In the genomic region with DNA sequence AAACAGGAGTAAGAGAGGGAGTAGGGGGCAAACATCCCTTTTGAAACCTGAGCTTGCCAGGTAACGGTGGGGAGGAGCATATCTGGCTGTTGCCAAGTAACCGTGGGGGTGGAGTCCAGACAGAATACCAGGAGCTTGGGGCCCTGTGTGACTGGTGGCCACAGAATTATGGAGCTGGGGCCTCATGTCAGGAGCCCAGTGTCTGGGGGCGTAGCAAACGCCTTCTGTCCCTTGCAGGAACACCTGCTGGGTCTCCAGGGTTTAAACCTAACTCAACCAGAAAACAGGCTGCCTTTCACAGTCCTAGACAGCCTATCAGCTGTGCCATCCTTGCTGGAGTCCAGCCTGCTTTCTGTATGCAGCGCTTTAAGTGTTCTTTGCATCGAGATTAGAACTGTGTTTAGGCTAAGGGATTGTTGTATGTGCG, we compare ENCODE assay signal across 8 mouse cellular contexts. TPM values are rescaled to one million over a fixed set of nuclear protein-coding genes. Genes with fewer than 3 reads are reported as not detected.
DNase-seq lines count a peak whose midpoint lies in the region; ATAC-seq and TF ChIP-seq lines count a peak whose summit lies in the region.

No protein-coding gene starts in this region.

- WGBS in lung, embryonic 16.5 days: 25% methylated on average over 7 of the region's 7 CpGs

- H3K27ac ChIP-seq in testis, adult 2 months (ENCODE audit: control insufficient read depth, insufficient read depth, low read depth, low read length): peak overlapping the region; percentile 57; the same call in 1 of the 2 replicates
- peak overlapping the region; percentile 84 for H3K27ac ChIP-seq in lung, embryonic 16.5 days (ENCODE audit: low read length)

- no peaks in the 10 kb centered on the region for H3K36me3 ChIP-seq in testis, adult 2 months (ENCODE audit: control insufficient read depth, insufficient read depth, low read length)
- H3K36me3 ChIP-seq in lung, embryonic 16.5 days (ENCODE audit: control insufficient read depth, insufficient read depth, low read length): no peaks in the 10 kb centered on the region

- no peak overlapping the region for H3K4me3 ChIP-seq in testis, adult 2 months (ENCODE audit: control insufficient read depth, low read depth, low read length)
- no peak overlapping the region for H3K4me3 ChIP-seq in lung, embryonic 16.5 days (ENCODE audit: low read length)

- TF ChIP-seq POLR2A in testis, adult 2 months (IDR thresholded peaks at IDR 0.05; ENCODE audit: control insufficient read depth, low read depth, low read length): no peak

- intact Hi-C loops in left cerebral cortex, postnatal 36 days (cut with DNase I): no loop called here

- no peaks in the 10 kb centered on the region for H3K27me3 ChIP-seq in testis, adult 2 months (ENCODE audit: control insufficient read depth, insufficient read depth, low read length)
- H3K27me3 ChIP-seq in lung, embryonic 16.5 days (ENCODE audit: control insufficient read depth, insufficient read depth, low read depth, low read length): no peaks in the 10 kb centered on the region

- H3K4me2 ChIP-seq in lung, embryonic 16.5 days (ENCODE audit: low read depth, low read length): no peak overlapping the region; the same call in 1 of the 2 replicates

- H3K4me1 ChIP-seq in testis, adult 2 months (ENCODE audit: control insufficient read depth, insufficient read depth, low read length): peaks cover 12% of the 10 kb centered on the region
- H3K4me1 ChIP-seq in lung, embryonic 16.5 days (replicated peaks; ENCODE audit: control insufficient read depth, insufficient read depth, low read length): peaks cover 45% of the 10 kb centered on the region

- no peak overlapping the region for H3K9ac ChIP-seq in lung, embryonic 16.5 days (ENCODE audit: low read length)

- H3K9me3 ChIP-seq in lung, embryonic 16.5 days (ENCODE audit: control insufficient read depth, low read length): no peaks in the 10 kb centered on the region

- ATAC-seq in lung, embryonic 16.5 days (ENCODE audit: low read depth): peak; percentile 47

- peak; percentile 34 to 50 for DNase-seq in cerebellum, postnatal 10 days
- DNase-seq in cerebellum, adult 18-20 months: no peak
- no peak for DNase-seq in testis, postnatal 14 days (ENCODE audit: low spot score)
- peak; percentile 53 for DNase-seq in yolk sac, embryonic 10.5 days (ENCODE audit: low spot score)
- no peak for DNase-seq in right cerebral cortex, adult 2 months (ENCODE audit: low spot score in 2 of 2)
- DNase-seq in left cerebral cortex, postnatal 36 days (ENCODE audit: low spot score in 2 of 2): no peak

- no peak for TF ChIP-seq CTCF in testis, adult 2 months (IDR thresholded peaks at IDR 0.05; ENCODE audit: control insufficient read depth, insufficient read depth, insufficient replicate concordance, low read depth, low read length)

RNA-seq across cellular contexts. Expression of gene Traf3ip2, which starts 57.4 kb away (rescaled TPM):
- 1.1 and 2.6 TPM in 2 replicates for polyA plus RNA-seq in testis, adult 2 months (2012; rRNA removed)
- polyA plus RNA-seq in lung, embryonic 16.5 days (2015; fragmentation: Nextera tagmentation; extraction: Ambion mirVana): 34.2 and 37.9 TPM in 2 replicates
- total RNA-seq in left cerebral cortex, postnatal 36 days (2021): 1 to 10 TPM in 1 of 2 experiments, under 1 TPM in 1; 0.77 to 1.4 TPM

Comparison
In these comparisons a context has a peak if more than half of its experiments do, and no peak if none do; other contexts are left out.
1. DNase-seq: peak in cerebellum, postnatal 10 days (2 of 2) and yolk sac, embryonic 10.5 days (single experiment); none in cerebellum, adult 18-20 months (0 of 2), testis, postnatal 14 days (single experiment), right cerebral cortex, adult 2 months (0 of 2) and left cerebral cortex, postnatal 36 days (0 of 2).